Mouse (Mus musculus) liver, embryonic 14.5 days (tissue): ENCODE results near the gene Hoxd11. TPM values are rescaled to one million over a fixed set of nuclear protein-coding genes. Genes with fewer than 3 reads are reported as not detected.
A peak's percentile ranks its signal among the peaks of the same experiment; 100 is the strongest.

Experiments used
- ATAC-seq: fragments of 200-750 bp; cut with Nextera tagmentation; 2 replicates; pipeline ENCODE4 v1.8.0; 2017; ENCODE audit warnings: moderate number of reproducible peaks, mild to moderate bottlenecking, moderate library complexity; ENCODE audit not compliant: insufficient read depth
- DNase-seq, 3 experiments: peaks; one replicate each; pipeline ENCODE4 v3.0.0-alpha.2; 2012 to 2013; ENCODE audit warnings: low read depth in 3 of 3, low spot score in 3 of 3
- H3K27ac ChIP-seq: fragments of 300-500 bp; sonication (generic); 2 replicates; pipeline ENCODE4 v1.5.1; 2014; ENCODE audit warnings: moderate library complexity, mild to moderate bottlenecking, control low read depth, inconsistent platforms
- H3K27me3 ChIP-seq: fragments of 300-500 bp; sonication (generic); 2 replicates; pipeline ENCODE4 v1.6.1; 2014; ENCODE audit warnings: mild to moderate bottlenecking, low read length, moderate library complexity; ENCODE audit not compliant: control insufficient read depth, insufficient read depth
- H3K36me3 ChIP-seq: fragments of 300-500 bp; sonication (generic); replicated peaks from 2 replicates; pipeline ENCODE4 v1.6.1; 2014; ENCODE audit warnings: low read depth; ENCODE audit not compliant: control insufficient read depth, insufficient read depth
- H3K4me1 ChIP-seq, 2 experiments: fragments of 200-500 bp in 1 of 2; fragments of 300-500 bp in 1 of 2; sonication (generic) in 1 of 2; replicated peaks; 2 replicates each; pipeline ENCODE4 v1.6.1; 2012 to 2014; ENCODE audit warnings: antibody characterized with exemption in 1 of 2, inconsistent platforms in 1 of 2, low read length in 1 of 2; ENCODE audit not compliant: control insufficient read depth in 2 of 2, insufficient read depth in 2 of 2
- H3K4me2 ChIP-seq: fragments of 300-500 bp; sonication (generic); 2 replicates; pipeline ENCODE4 v1.6.1; 2014; ENCODE audit warnings: low read depth, mild to moderate bottlenecking, control low read depth, moderate library complexity
- H3K4me3 ChIP-seq, 2 experiments: fragments of 200-500 bp in 1 of 2; fragments of 300-500 bp in 1 of 2; sonication (generic) in 1 of 2; 2 replicates each; pipeline ENCODE4 v1.5.1; 2012 to 2014; ENCODE audit warnings: low read depth in 2 of 2, low read length in 2 of 2, mild to moderate bottlenecking in 2 of 2, control low read depth in 1 of 2, inconsistent platforms in 1 of 2, moderate library complexity in 1 of 2; ENCODE audit not compliant: insufficient read depth in 1 of 2
- H3K9ac ChIP-seq: fragments of 300-500 bp; sonication (generic); replicated peaks from 2 replicates; pipeline ENCODE4 v1.6.1; 2014; ENCODE audit warnings: mild to moderate bottlenecking, control low read depth, moderate library complexity
- H3K9me3 ChIP-seq: fragments of 300-500 bp; sonication (generic); 2 replicates; pipeline ENCODE4 v1.6.1; 2016; ENCODE audit warnings: low read length, mixed read lengths; ENCODE audit not compliant: control insufficient read depth
- CTCF ChIP-seq: IDR thresholded peaks from 2 replicates; pipeline ENCODE4 v1.5.1; 2016; ENCODE audit warnings: antibody characterized with exemption, low read depth, control low read depth
- EP300 ChIP-seq: IDR thresholded peaks from 2 replicates; pipeline ENCODE4 v1.6.1; 2016; ENCODE audit warnings: antibody characterized with exemption, low read depth
- WGBS: fragments of 180-500 bp; shearing (Covaris S2); extraction: QIAGEN DNeasy Blood & Tissue Kit; methylation state at CpG from one replicate; pipeline ENCODE4 v1.1.7; 2014; ENCODE audit not compliant: insufficient replicate concordance; 5-methylcytosine and 5-hydroxymethylcytosine counted together
- polyA plus RNA-seq, 2 experiments: library from polyadenylated mRNA; depleted of rRNA in 1 of 2; stranded (reverse) in 1 of 2; unstranded in 1 of 2; fragments of >200 nt; fragmentation: Nextera tagmentation in 1 of 2; extraction: Ambion mirVana in 1 of 2; gene quantifications; 2 replicates each; pipeline versions ENCODE4 v1.2.1 to v1.2.3; 2012 to 2014

Hoxd11 gene
- polyA plus RNA-seq, 2 experiments, result 0.09 TPM; not detected in 1

DNA sequence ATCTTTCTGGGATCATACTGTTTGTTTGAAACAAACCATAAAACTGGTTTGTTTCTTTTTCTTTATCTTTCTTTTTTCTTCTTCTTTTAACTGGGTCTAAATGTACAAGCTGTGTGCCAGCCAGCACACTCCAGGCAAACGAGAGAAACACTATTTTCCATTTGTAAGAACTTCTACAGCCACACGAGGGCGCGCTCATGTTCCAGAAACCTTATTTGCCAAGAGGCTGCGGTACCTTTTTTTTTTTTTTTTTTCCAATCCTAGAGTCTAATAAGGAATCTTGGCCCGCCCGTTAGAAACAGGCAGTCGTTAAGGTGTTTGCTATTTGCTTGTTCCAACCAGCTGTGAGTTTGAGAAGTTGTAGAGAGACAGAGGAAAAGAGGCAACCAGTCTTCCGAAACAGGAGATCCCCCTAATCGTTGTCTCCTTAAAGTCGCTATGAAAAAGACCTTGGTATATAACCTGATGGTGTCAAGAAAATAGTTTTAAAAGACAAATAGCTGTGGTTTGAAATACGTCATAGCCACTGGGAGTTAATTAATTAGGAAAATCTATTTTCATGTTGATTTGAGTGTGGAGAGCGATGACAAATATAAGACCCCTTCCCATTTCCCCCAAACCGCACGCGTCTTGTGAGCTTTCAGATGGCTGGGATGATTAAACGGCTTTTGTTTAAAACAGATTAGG is 7.1 kb downstream of the Hoxd11 start:
- Histone ChIP-seq H3K9me3 (no peaks in the 10 kb centered on the region), H3K27me3 (peaks cover 97% of the 10 kb centered on the region), H3K4me1 (no peaks in the 10 kb centered on the region), H3K9ac (no peak overlapping the region), H3K4me3 (no peak overlapping the region), H3K36me3 (no peaks in the 10 kb centered on the region), H3K4me2 (no peak overlapping the region), H3K27ac (no peak overlapping the region)
- ATAC-seq (no peak), DNase-seq (no peak)
- 7% methylated on average over 17 of the region's 17 CpGs for WGBS
- peak; percentile 32; the same call in 1 of the 2 replicates for TF ChIP-seq CTCF
- no peak for TF ChIP-seq EP300

DNA sequence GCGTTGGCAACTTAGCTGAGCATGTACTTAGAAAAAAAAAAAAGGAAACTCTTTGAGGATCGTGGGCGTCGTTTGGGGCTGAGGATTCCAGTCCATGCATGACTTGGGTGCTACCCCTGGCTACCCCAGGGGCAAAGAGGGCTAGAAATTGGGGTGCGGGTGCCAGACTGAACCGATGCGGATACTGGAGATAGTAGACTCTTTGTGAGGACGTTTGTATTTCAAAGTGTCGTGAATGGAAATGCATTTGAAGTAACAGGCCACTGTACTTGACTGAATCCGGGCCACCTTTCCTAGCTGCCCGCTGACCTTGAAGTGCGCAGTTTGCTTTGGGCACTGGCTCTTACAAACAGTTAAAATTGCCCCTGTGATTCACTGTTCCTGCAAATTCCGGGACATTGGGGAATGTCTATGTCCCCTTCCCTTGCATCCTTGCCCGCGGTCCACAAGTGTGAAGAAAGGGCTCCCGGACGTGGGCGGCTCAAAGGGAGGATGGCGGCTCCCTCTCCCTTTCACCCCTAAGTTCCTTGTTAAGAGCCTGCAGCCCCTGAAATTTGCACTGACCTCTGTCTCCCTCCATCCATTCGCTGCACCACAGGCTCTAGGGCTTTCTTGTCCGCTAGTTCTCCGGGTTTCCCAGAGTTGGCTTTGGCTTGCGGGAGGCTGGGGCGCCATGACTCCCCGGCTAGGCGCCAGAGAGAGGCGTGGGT is 7.8 kb downstream of the Hoxd11 start:
- Histone ChIP-seq H3K27ac (no peak overlapping the region), H3K27me3 (peaks cover 97% of the 10 kb centered on the region), H3K36me3 (no peaks in the 10 kb centered on the region), H3K9me3 (no peaks in the 10 kb centered on the region), H3K9ac (no peak overlapping the region), H3K4me3 (no peak overlapping the region), H3K4me2 (no peak overlapping the region), H3K4me1 (no peaks in the 10 kb centered on the region)
- TF ChIP-seq CTCF (no peak), EP300 (no peak)
- WGBS, result 1% methylated on average over 27 of the region's 27 CpGs
- ATAC-seq, result no peak
- DNase-seq, result no peak

DNA sequence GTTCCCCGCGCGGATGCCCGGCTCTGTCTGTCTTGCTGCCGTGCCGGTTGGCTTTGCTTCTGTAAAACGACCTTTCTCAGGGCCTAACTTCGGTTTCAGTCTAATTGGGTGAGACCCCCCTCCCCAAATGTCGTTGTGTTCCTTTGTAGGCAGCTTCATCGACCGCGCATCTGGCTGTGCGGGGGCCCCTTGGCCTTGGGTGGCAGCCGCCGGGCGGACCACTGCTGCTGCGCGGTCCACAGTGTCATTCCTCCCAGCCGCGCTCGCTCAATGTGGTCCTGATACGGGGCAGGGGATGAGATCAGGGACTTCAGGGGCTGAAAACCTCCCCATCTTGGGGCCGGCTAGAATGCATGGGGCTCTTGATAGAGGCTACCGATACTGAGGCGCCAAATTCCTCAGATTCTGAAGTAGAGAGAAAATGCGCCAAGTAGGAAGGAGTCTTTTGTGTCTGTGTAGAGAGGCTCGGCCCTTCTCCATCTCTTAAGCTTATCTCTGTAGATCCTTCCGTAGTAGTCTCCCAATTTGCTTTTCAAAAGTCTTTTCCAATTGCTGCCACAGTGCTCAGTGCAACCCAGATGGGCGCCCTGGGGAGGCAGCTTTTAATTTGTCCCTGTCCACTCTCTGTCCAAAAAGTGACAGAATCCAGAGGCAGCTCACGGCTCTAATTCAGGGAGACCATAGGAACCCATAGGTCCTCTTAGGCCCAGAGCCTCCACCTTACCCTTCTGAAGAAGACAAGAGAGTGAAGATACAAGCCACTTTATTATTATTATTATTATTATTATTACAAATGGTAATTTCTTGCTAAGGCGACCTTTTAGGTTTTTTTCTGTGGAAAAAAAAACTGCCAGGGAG is 8.6 kb downstream of the Hoxd11 start:
- no peak for DNase-seq

DNA sequence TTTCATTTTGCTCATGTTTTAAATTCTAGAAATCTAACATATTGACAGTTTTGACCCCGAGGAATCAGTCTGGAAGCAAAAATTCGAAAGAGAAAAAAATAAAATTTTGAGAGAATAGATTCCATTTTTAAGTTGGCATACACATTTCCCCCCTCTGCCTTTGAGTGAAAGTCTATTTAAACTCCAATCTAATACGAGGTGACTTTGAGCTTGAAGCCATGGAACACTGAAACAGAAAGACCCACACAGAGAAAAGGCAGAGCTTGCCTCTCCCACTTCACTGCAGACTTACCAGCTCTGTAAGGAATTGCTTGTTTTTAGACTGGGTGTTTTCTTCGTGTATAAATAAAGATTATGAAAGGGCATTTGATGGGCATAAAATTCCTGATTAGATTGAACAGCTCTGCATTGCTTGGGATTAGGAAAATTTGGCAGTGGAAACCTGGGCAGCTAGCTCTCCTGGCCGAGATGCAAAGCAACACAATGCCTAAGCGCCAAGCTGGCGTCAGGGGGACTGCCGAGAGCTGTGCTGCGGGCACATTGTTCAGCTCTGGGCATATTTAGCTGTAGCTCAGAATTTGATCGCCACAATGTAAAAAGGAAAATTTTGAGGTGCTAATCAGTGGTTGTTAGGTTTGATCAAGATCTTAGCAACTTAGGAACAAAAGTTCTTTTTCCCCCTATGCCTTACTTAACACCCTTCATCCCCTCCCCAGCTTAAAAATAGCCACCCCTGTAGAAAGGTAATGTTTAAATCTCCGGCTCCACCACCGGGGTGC is 9.6 kb downstream of the Hoxd11 start:
- 3% methylated on average over 12 of the region's 12 CpGs for WGBS
- Histone ChIP-seq H3K27ac (no peak overlapping the region), H3K27me3 (peaks cover 97% of the 10 kb centered on the region), H3K36me3 (no peaks in the 10 kb centered on the region), H3K9me3 (no peaks in the 10 kb centered on the region), H3K9ac (no peak overlapping the region), H3K4me3 (no peak overlapping the region), H3K4me2 (no peak overlapping the region), H3K4me1 (no peaks in the 10 kb centered on the region)
- no peak for DNase-seq
- ATAC-seq, result no peak
- no peak for TF ChIP-seq CTCF
- TF ChIP-seq EP300, result no peak

More for the DNA sequence above, 8.6 kb downstream of the Hoxd11 start:
- Histone ChIP-seq H3K4me3 (no peak overlapping the region), H3K9ac (no peak overlapping the region), H3K9me3 (no peaks in the 10 kb centered on the region), H3K27ac (no peak overlapping the region), H3K27me3 (peaks cover 97% of the 10 kb centered on the region), H3K36me3 (no peaks in the 10 kb centered on the region), H3K4me1 (no peaks in the 10 kb centered on the region), H3K4me2 (no peak overlapping the region)
- TF ChIP-seq CTCF (no peak), EP300 (no peak)
- no peak for ATAC-seq
- WGBS, result 2% methylated on average over 31 of the region's 31 CpGs
